Mouse (Mus musculus) activated CD4-positive, CD25-positive, alpha-beta regulatory T cell, adult 4 months (primary cell): ENCODE measurements around the gene Auts2. TPM values are rescaled to one million over a fixed set of nuclear protein-coding genes. Genes with fewer than 3 reads are reported as not detected.

Source experiments
- ATAC-seq: one replicate; pipeline ENCODE4 v1.8.0; 2017
- polyA plus RNA-seq, 2 experiments: library from polyadenylated mRNA; unstranded; fragments of 100-300 nt; shearing (Covaris generic); gene quantifications; one replicate each; pipeline ENCODE4 v1.2.1; 2017

Auts2 gene
- polyA plus RNA-seq, 2 experiments from 2014 or later: 0.26 TPM; not detected in 1

GRCm38 (mm10) chr5:131825421-131825820, 717.7 kb downstream of the Auts2 start:
- ATAC-seq: no peak

- no peak for ATAC-seq
These were observed 718.8 kb downstream of the Auts2 start for GRCm38 (mm10) chr5:131824197-131824991.

GRCm38 (mm10) chr5:131821461-131821860, 721.7 kb downstream of the Auts2 start:
- no peak for ATAC-seq

GRCm38 (mm10) chr5:131819251-131819691, 723.9 kb downstream of the Auts2 start:
- no peak for ATAC-seq

- ATAC-seq: no peak
These were observed 727.6 kb downstream of the Auts2 start for GRCm38 (mm10) chr5:131815498-131815897.

- ATAC-seq: no peak
These were observed 728.6 kb downstream of the Auts2 start for GRCm38 (mm10) chr5:131814503-131815003.

- ATAC-seq: no peak
These were observed 729.1 kb downstream of the Auts2 start for GRCm38 (mm10) chr5:131813952-131814502.

- ATAC-seq: no peak
These were observed 729.8 kb downstream of the Auts2 start for GRCm38 (mm10) chr5:131813331-131813781.

- ATAC-seq: no peak
These were observed 730.6 kb downstream of the Auts2 start for GRCm38 (mm10) chr5:131812483-131813063.

GRCm38 (mm10) chr5:131806350-131806749, 736.8 kb downstream of the Auts2 start:
- ATAC-seq: no peak

GRCm38 (mm10) chr5:131805277-131805676, 737.9 kb downstream of the Auts2 start:
- no peak for ATAC-seq

GRCm38 (mm10) chr5:131803609-131804008, 739.5 kb downstream of the Auts2 start:
- ATAC-seq: no peak

GRCm38 (mm10) chr5:131802340-131803036, 740.7 kb downstream of the Auts2 start:
- ATAC-seq: no peak

GRCm38 (mm10) chr5:131801924-131802323, 741.2 kb downstream of the Auts2 start:
- ATAC-seq: no peak

GRCm38 (mm10) chr5:131798373-131798772, 744.8 kb downstream of the Auts2 start:
- no peak for ATAC-seq

- no peak for ATAC-seq
These were observed 746.1 kb downstream of the Auts2 start for GRCm38 (mm10) chr5:131797044-131797443.

- ATAC-seq: no peak
These were observed 748.6 kb downstream of the Auts2 start for GRCm38 (mm10) chr5:131794411-131795133.

GRCm38 (mm10) chr5:131789601-131790000, 753.5 kb downstream of the Auts2 start:
- no peak for ATAC-seq

- no peak for ATAC-seq
These were observed 755.1 kb downstream of the Auts2 start for GRCm38 (mm10) chr5:131788008-131788407.

- ATAC-seq: no peak
These were observed 759.9 kb downstream of the Auts2 start for GRCm38 (mm10) chr5:131783241-131783640.

GRCm38 (mm10) chr5:131781063-131781462, 762.1 kb downstream of the Auts2 start:
- ATAC-seq: no peak

GRCm38 (mm10) chr5:131779171-131779570, 764.0 kb downstream of the Auts2 start:
- ATAC-seq: no peak
